Mouse (Mus musculus): ENCODE data around the gene Kcnc1.

GRCm38 (mm10) chr7:46466422-46466981 lies 70.2 kb downstream of the Kcnc1 start:
- no peak for TF ChIP-seq CTCF (IDR thresholded peaks at IDR 0.05; ENCODE audit: low read depth)
- TF ChIP-seq EP300 (optimal IDR thresholded peaks at IDR 0.05) = no peak
